Mouse (Mus musculus) layer of hippocampus, adult 8-10 months (tissue): ENCODE measurements at regions not wholly inside any gene's neighbourhood (a gene's known extent, or its start where the extent isn't known, plus 50 kb on each side); places are given as distances from the start of the nearest gene placed in this dataset.

Experiments
- DNase-seq, 2 experiments: peaks; one replicate each; pipeline ENCODE4 v3.0.0; 2022; ENCODE audit warnings: low spot score in 2 of 2

- no peak for DNase-seq
These were observed 154.9 kb upstream of the Gm34302 start for GRCm38 (mm10) chr3:63638572-63638971.

GRCm38 (mm10) chr3:63637913-63638312, 154.2 kb upstream of the Gm34302 start:
- peak; percentile 11 to 12 for DNase-seq

- no peak for DNase-seq
These were observed 144.0 kb upstream of the Gm34302 start for GRCm38 (mm10) chr3:63627724-63628123.

- DNase-seq: no peak
These were observed 132.4 kb upstream of the Gm34302 start for GRCm38 (mm10) chr3:63616127-63616526.

GRCm38 (mm10) chr3:63613652-63614051, 130.0 kb upstream of the Gm34302 start:
- no peak for DNase-seq

GRCm38 (mm10) chr3:63612767-63613363, 129.2 kb upstream of the Gm34302 start:
- no peak for DNase-seq

GRCm38 (mm10) chr3:63610113-63610919, 126.6 kb upstream of the Gm34302 start:
- no peak for DNase-seq

GRCm38 (mm10) chr3:63609454-63610112, 125.9 kb upstream of the Gm34302 start:
- no peak for DNase-seq

- DNase-seq: no peak
These were observed 99.3 kb upstream of the Gm34302 start for GRCm38 (mm10) chr3:63582717-63583696.

GRCm38 (mm10) chr3:63582180-63582579, 98.5 kb upstream of the Gm34302 start:
- no peak for DNase-seq

- DNase-seq: peak; percentile 39 to 84
These were observed 87.1 kb upstream of the Gm34302 start for GRCm38 (mm10) chr3:63570607-63571353.

- no peak for DNase-seq
These were observed 86.4 kb upstream of the Gm34302 start for GRCm38 (mm10) chr3:63570082-63570481.

- no peak for DNase-seq
These were observed 85.4 kb upstream of the Gm34302 start for GRCm38 (mm10) chr3:63569004-63569596.

GRCm38 (mm10) chr3:63567726-63568125, 84.0 kb upstream of the Gm34302 start:
- no peak for DNase-seq

- no peak for DNase-seq
These were observed 79.4 kb upstream of the Gm34302 start for GRCm38 (mm10) chr3:63563057-63563456.

GRCm38 (mm10) chr3:63562532-63562931, 78.9 kb upstream of the Gm34302 start:
- DNase-seq: no peak

- no peak for DNase-seq
These were observed 77.1 kb upstream of the Gm34302 start for GRCm38 (mm10) chr3:63560745-63561151.

- no peak for DNase-seq
These were observed 73.1 kb upstream of the Gm34302 start for GRCm38 (mm10) chr3:63556741-63557140.

- peak; percentile 4 to 9 for DNase-seq
These were observed 71.2 kb upstream of the Gm34302 start for GRCm38 (mm10) chr3:63554872-63555271.

GRCm38 (mm10) chr3:63553426-63553825, 69.7 kb upstream of the Gm34302 start:
- DNase-seq: no peak
